8 mouse cellular contexts compared by ENCODE assay signal in genomic region chr12:31713600-31713999, GRCm38 (mm10). TPM values are rescaled to one million over a fixed set of nuclear protein-coding genes. Genes with fewer than 3 reads are reported as not detected.
DNase-seq lines count a peak whose midpoint lies in the region; ATAC-seq and TF ChIP-seq lines count a peak whose summit lies in the region.

Gene Gpr22, minus strand, starts transcription at chr12:31713947.

- H3K4me2 ChIP-seq in heart, embryonic 12.5 days: peak within 1 kb of the TSS; percentile 61
- H3K4me2 ChIP-seq in lung, postnatal 0 days (replicated peaks; ENCODE audit: low read depth, low read length): no peak within 1 kb of the TSS

- ATAC-seq in heart, embryonic 12.5 days (ENCODE audit: insufficient number of reproducible peaks, low FRiP score): no peak
- no peak for ATAC-seq in lung, postnatal 0 days

- TF ChIP-seq POLR2A in olfactory bulb, adult 2 months (IDR thresholded peaks at IDR 0.05; ENCODE audit: insufficient read depth, low read depth, low read length): no peak

- WGBS in heart, embryonic 12.5 days: 27% methylated on average over 6 of the region's 6 CpGs
- WGBS in olfactory bulb, adult 2 months: 45% methylated on average over 6 of the region's 6 CpGs
- WGBS in lung, postnatal 0 days: 51% methylated on average over 6 of the region's 6 CpGs

- TF ChIP-seq EP300 in lung, postnatal 0 days (IDR thresholded peaks at IDR 0.05): no peak

- TF ChIP-seq CTCF in olfactory bulb, adult 2 months (IDR thresholded peaks at IDR 0.05; ENCODE audit: insufficient read depth, low read depth, low read length): no peak
- no peak for TF ChIP-seq CTCF in lung, postnatal 0 days (IDR thresholded peaks at IDR 0.05)

- peak; percentile 72 for DNase-seq in layer of hippocampus, adult 11-12 months (ENCODE audit: low spot score)
- no peak for DNase-seq in layer of hippocampus, adult 9-10 months (ENCODE audit: low spot score)
- DNase-seq in layer of hippocampus, postnatal 25 days (ENCODE audit: extremely low spot score in 1 of 2, low spot score in 1 of 2): peak; percentile 53 to 55
- no peak for DNase-seq in lung, postnatal 0 days (ENCODE audit: low spot score)
- no peak for DNase-seq in kidney, postnatal 10 days
- DNase-seq in adrenal gland, adult 2 months: no peak

- no peaks in the 10 kb centered on the region for H3K27me3 ChIP-seq in heart, embryonic 12.5 days (replicated peaks)
- no peaks in the 10 kb centered on the region for H3K27me3 ChIP-seq in lung, postnatal 0 days (replicated peaks; ENCODE audit: insufficient read depth, low read length)

- peaks cover 3% of the 10 kb centered on the region for H3K4me1 ChIP-seq in heart, embryonic 12.5 days (replicated peaks)
- H3K4me1 ChIP-seq in olfactory bulb, adult 2 months (ENCODE audit: control insufficient read depth, insufficient read depth, low read length): no peaks in the 10 kb centered on the region
- H3K4me1 ChIP-seq in lung, postnatal 0 days (ENCODE audit: insufficient read depth, low read depth, low read length): no peaks in the 10 kb centered on the region

- H3K4me3 ChIP-seq in heart, embryonic 12.5 days: peak within 1 kb of the TSS; percentile 56
- peak within 1 kb of the TSS; percentile 27 for H3K4me3 ChIP-seq in olfactory bulb, adult 2 months (ENCODE audit: insufficient read depth, low read depth, low read length)
- H3K4me3 ChIP-seq in lung, postnatal 0 days (ENCODE audit: low read depth, low read length): no peak within 1 kb of the TSS

- peak within 1 kb of the TSS; percentile 67 for H3K9ac ChIP-seq in heart, embryonic 12.5 days
- H3K9ac ChIP-seq in lung, postnatal 0 days (replicated peaks; ENCODE audit: low read depth): no peak within 1 kb of the TSS

- peaks cover 10% of the 10 kb centered on the region; the same call in 1 of the 2 replicates for H3K36me3 ChIP-seq in heart, embryonic 12.5 days
- no peaks in the 10 kb centered on the region for H3K36me3 ChIP-seq in lung, postnatal 0 days (ENCODE audit: insufficient read depth, low read length)

- peak within 1 kb of the TSS; percentile 85 for H3K27ac ChIP-seq in heart, embryonic 12.5 days (ENCODE audit: poor library complexity, severe bottlenecking)
- H3K27ac ChIP-seq in olfactory bulb, adult 2 months (ENCODE audit: insufficient read depth, low read depth, low read length): peak within 1 kb of the TSS; percentile 73
- H3K27ac ChIP-seq in lung, postnatal 0 days (ENCODE audit: low read length): no peak within 1 kb of the TSS

- no peaks in the 10 kb centered on the region for H3K9me3 ChIP-seq in heart, embryonic 12.5 days (replicated peaks)
- H3K9me3 ChIP-seq in lung, postnatal 0 days (ENCODE audit: low read length): no peaks in the 10 kb centered on the region

RNA-seq across cellular contexts. Expression of gene Gpr22, which starts in this region (rescaled TPM):
- polyA plus RNA-seq in heart, embryonic 12.5 days (2016; fragmentation: Nextera tagmentation; extraction: Ambion mirVana): 14.2 and 17.5 TPM in 2 replicates
- 10 to 100 TPM; 71.5 to 77.9 TPM for total RNA-seq in layer of hippocampus, postnatal 25 days (2021)
- polyA plus RNA-seq in olfactory bulb, adult 2 months (2012; ENCODE audit: insufficient read depth, insufficient read length, low replicate concordance, missing spikeins): not detected in 2 replicates
- polyA plus RNA-seq in lung, postnatal 0 days (2015; fragmentation: Nextera tagmentation; extraction: Ambion mirVana): 0.08 and 0.24 TPM in 2 replicates
- total RNA-seq in adrenal gland, adult 2 months (2021): 1 to 10 TPM; 7.1 to 9.7 TPM
- 0.38 and 0.42 TPM in 2 replicates for polyA plus RNA-seq in adrenal gland, adult 2 months (2012; rRNA removed)

Comparison
In these comparisons a context has a peak if more than half of its experiments do, and no peak if none do; other contexts are left out.
1. RNA of gene Gpr22 (total RNA-seq): 71.5 to 77.9 TPM in layer of hippocampus, postnatal 25 days; 7.1 to 9.7 TPM in adrenal gland, adult 2 months; every median in the first group is over 4 times any median in the second.
2. RNA of gene Gpr22 (polyA plus RNA-seq): 14.2 to 17.5 TPM in heart, embryonic 12.5 days; 0.38 to 0.42 TPM in adrenal gland, adult 2 months, 0.08 to 0.24 TPM in lung, postnatal 0 days and not detected in olfactory bulb, adult 2 months; every median in the first group is over 10 times any median in the second.
3. DNase-seq: peak in layer of hippocampus, adult 11-12 months (single experiment) and layer of hippocampus, postnatal 25 days (2 of 2); none in layer of hippocampus, adult 9-10 months (single experiment), lung, postnatal 0 days (single experiment), kidney, postnatal 10 days (single experiment) and adrenal gland, adult 2 months (single experiment).